Mouse (Mus musculus): ENCODE measurements around the gene Gm28308.

Gm28308 gene

GRCm38 (mm10) chr6:52221337-52221992, 8.3 kb upstream of the Gm28308 start, which contains the start of gene Hoxa7:
Gene Hoxa7 (minus strand): TSS chr6:52221854.
- CTCF ChIA-PET = interaction anchor here (0.6 to 1.2 kb wide), 4 partner anchors 10 to 1042 kb away, joined by 3 to 4 read pairs (median 3); no protein-coding TSS in a partner anchor

DNA sequence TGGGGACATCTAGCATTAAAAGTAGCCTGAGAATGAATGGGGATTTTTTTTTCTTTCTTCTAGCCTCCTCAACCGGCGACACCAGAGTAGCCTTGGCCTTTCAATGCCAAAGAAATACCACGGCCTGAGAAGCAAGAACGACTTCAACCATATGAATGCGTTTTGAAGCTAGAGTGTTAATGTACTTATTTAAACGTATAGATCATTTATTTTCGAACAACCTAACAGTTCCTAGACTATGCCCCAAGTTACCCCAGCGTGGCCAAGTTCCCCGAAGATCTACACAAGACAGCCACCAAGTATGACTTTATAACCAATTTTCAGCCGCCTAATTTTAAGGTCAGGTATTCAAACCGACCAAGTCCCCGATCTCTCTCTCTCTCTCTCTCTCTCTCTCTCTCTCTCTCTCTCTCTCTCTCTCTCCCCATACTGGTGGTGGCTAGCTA, 7.7 kb upstream of the Gm28308 start:
- CTCF ChIA-PET = interaction anchor here (0.6 to 1.2 kb wide), 4 partner anchors 9 to 1041 kb away, joined by 3 to 4 read pairs (median 3); no protein-coding TSS in a partner anchor

GRCm38 (mm10) chr6:52220003-52220864, 7.1 kb upstream of the Gm28308 start:
- CTCF ChIA-PET = interaction anchor here (0.5 to 1.0 kb wide), 4 partner anchors 8 to 584 kb away, joined by 3 to 8 read pairs (median 3); no protein-coding TSS in a partner anchor

- CTCF ChIA-PET = interaction anchor here (0.5 kb wide), 1 partner anchor 583 kb away, joined by 8 read pairs; no protein-coding TSS in a partner anchor
Observed at GRCm38 (mm10) chr6:52219234-52219942, 6.2 kb upstream of the Gm28308 start.

- CTCF ChIA-PET = interaction anchor here (0.5 kb wide), 1 partner anchor 37 kb away, joined by 3 read pairs; no protein-coding TSS in a partner anchor
Observed at GRCm38 (mm10) chr6:52218643-52219215, 5.6 kb upstream of the Gm28308 start.

DNA sequence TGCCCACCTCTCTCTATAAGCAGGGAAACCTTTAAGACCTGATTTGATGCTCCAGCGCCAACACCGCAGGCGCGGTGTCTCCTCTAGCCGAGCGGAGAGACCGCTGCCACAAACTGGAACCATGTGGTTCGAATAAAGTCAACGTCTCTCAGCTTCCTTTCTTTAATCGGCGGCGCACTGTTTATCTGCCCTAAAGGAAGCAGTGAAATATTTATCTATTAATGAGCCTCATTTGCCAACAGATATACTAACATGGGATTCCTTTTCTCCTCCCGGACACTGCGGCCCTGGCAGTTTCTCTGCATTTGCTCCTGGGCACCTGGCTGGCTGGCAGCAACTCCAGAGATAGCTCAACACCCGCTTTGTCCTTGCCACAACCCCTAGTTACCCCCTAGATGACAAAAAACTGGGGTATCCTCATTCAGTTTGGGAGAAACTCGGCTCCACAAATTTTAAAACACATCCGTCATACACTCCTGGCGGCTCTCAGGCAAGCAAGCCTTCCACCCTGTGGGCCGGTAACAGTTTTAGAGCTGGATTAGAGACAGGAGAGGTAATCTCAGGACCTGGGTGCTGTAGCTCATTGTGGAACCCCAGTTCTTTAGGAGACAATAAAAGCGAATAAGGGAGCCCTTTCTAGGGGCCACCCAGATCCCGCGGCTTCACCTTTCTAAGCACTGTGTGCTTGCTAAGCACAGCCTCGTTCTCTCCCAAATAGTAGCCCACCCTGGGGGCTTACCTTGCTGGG, 4.9 kb upstream of the Gm28308 start:
- CTCF ChIA-PET = interaction anchor here (0.5 to 0.9 kb wide), 3 partner anchors 12 to 999 kb away, joined by 3 to 4 read pairs (median 3); no protein-coding TSS in a partner anchor

DNA sequence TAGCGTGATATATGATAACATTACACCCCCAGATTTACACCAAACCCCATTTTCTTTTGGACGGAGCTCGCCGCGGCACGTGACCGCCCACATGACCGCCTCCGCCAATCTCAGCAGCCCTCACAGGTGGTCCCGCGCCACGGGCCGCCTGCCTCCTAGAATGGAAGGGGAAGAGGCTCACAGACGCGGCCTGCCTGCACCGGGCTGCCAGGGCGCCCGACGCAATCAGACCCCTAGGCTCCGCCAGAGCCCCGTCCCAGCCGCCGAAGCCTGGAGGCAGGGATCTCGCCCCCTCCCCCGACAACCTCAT, 4.3 kb upstream of the Gm28308 start:
- CTCF ChIA-PET = interaction anchor here (0.6 to 0.9 kb wide), 2 partner anchors 12 to 999 kb away, joined by 3 to 4 read pairs; no protein-coding TSS in a partner anchor

GRCm38 (mm10) chr6:52216691-52217458, 3.7 kb upstream of the Gm28308 start:
- CTCF ChIA-PET = no interaction called here

- CTCF ChIA-PET = no interaction called here
Observed at GRCm38 (mm10) chr6:52215771-52216535, 2.8 kb upstream of the Gm28308 start.

DNA sequence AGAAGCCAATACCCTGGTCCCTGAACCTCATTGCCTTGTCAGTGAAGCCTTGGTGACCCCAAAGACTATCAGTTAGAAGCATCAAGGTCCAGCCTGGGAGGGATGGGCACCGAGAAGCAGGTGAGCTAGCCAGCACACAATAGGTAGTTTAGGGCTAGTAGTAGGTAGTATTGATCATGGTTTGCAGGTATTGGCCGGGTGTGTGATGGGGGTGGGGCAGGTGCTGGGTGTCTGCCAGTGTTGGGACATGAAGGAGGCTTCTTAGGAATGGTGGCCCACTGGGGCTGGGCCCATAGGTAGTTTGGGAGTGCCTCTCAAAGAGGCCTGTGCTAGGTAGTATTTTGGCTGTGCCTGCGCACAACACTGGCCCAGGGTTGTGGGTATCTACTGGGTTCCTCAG, 1.9 kb upstream of the Gm28308 start:
- CTCF ChIA-PET = no interaction called here

DNA sequence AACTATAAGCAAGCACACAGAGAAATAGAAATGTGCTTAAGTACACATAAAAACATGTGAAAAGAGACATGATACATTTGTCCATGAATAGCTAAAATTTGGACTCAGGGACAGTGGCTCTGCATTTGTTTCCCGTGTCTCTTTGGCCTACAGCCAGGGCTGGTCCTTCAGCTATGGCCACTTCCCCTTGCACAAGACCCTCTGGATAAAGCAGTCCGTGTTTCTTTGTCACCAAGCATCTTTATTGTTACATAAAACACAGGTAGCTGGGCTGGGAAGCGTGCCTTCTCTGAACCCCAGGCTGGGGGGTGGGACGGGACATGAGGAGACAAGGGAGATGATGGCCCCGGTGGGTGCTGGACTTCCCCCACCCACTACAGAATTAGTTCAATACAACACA, 1.1 kb upstream of the Gm28308 start:
- CTCF ChIA-PET = interaction anchor here (0.6 to 0.7 kb wide), 2 partner anchors 386 to 1041 kb away, joined by 4 read pairs; no protein-coding TSS in a partner anchor

DNA sequence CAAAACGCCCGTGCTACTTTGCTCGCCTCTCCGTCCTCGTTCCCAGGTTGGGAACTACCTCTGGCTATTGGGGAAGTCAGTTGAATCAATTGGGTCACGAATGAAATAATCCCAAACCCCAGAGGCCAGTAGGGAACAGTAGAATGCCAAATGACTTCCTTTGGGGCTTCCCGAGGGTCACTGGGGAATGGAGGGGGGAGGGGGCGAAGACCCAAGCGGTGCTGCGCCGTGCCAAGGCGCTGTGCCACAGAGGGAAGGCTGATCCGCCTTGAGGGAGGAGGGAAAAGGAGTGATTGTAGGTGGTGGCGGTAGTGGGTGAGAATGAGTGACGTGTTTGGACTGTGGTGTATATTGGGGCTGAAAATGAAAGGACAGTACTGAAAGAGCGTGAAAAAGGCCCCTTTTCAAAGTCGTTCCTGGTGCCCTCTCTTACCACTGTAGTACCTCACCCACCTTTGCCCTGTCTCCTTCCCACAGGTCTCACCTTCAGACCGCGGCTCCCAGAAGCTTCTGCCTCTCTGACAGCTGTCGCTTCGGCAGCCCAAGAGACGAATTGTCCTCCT, 502 bp downstream of the Gm28308 start:
- CTCF ChIA-PET = interaction anchor here (1.5 kb wide), 1 partner anchor 28 kb away, joined by 4 read pairs; the partner anchor contains the start of gene Hoxa10

DNA sequence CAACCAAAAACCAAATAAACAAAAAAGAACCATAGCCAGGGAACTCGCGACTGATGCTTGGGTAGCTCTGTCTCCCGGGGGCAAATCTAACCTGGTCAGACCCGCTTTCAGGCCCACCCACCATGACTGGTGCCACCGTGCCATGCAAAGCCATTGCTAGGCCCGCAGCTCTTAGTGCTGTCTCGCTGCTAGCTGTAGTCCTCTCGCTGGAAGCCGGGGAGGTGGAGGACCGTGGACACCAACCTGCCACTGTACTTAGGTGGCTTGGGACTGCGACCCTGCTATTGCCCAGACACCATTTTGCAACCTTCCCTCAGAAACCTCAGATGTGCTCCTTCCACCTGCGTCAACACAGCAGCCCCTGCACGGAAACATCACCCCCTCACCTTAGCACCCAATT, 1.2 kb downstream of the Gm28308 start:
- CTCF ChIA-PET = interaction anchor here (0.8 to 1.5 kb wide), 2 partner anchors 9 to 29 kb away, joined by 3 to 4 read pairs; partner anchors contain the start of gene Hoxa10

DNA sequence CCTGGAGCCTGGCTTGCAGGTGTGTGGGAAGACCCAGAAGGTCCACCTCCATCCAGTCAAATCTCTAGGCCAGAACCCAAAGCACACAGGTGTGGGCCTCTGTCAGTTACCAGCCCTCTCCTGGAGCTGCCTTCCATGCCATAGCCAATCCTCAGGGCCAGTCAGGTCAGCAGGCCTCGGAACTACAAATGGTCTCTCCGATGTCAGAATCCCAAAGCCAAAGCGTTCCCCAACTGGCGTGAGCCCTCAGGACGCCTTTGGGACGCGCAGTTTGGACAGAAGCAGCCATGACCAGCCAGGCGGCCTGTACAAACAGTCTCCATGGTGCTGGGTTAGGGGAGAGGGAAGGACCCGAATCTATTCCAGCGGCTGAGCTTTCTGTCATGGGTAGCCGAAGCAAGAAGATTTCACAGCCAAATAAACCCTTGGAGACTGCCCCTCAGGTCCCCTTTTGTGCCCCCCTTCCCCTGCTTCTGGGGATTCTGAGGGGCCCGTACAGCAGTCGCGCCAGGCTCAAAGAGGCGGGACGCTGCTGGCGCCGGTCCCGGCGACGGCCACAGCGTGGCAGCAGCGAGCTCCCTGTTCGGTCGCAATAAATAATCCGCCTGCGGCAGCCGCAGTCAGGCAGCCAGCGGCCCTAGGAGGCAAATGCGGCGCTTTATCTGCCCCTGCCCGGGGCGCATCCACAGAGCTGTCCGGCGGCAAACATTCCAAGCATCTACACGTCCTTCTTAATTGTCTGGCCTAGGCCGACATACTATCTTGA, 1.8 kb downstream of the Gm28308 start:
- CTCF ChIA-PET = interaction anchor here (0.8 to 1.5 kb wide), 2 partner anchors 10 to 29 kb away, joined by 3 to 4 read pairs; partner anchors contain the start of gene Hoxa10

- CTCF ChIA-PET = interaction anchor here (1.0 kb wide), 1 partner anchor 12 kb away, joined by 4 read pairs; the partner anchor contains the start of gene Hoxa7
Observed at GRCm38 (mm10) chr6:52209685-52210046, 3.5 kb downstream of the Gm28308 start.

DNA sequence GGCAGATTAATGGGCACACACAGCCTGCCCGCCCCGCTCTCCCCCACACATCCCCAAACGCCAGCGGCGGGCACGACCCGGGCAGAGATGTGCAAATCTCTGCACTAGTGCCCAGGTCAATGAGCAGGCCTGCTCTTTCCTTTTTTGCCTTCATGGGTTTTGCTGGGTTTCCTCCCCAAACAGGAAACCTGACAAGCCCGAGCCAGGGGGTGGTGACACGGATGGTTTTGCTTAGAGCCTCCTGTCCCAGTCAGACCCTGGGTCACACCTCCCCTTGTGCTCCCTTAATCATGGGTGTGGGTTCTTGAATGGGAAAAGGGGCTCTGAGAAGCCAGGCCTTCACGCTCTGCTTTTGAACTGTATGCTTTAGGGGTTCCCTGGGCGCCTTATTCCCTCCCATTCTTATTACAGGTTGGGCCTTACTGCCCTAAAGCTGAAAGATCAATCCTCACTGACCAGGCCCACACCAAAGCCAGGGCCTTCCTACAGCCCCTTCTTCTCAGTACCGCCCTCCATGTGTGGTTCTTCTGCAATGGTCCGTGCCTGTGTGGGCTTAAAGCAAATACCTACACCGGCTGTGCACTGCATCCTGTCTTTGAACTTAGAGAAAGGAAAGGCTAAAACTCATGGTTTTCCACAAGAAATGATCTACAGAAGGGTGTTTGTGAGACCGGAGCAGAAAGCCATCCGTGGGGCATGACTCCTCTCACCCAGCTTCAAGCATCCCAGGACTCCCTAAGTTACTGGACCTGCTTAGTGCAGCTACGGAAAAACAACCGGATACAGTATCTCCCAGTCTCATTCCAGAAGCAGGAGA, 4.1 kb downstream of the Gm28308 start:
- CTCF ChIA-PET = no interaction called here
